Mouse (Mus musculus) CH12.LX (cell line): ENCODE data around the gene Nlrp6. TPM values are rescaled to one million over a fixed set of nuclear protein-coding genes. Genes with fewer than 3 reads are reported as not detected.
A peak's percentile ranks its signal among the peaks of the same experiment; 100 is the strongest.

ENCODE experiments used
- DNase-seq: peaks from one replicate; pipeline ENCODE4 v3.0.0-alpha.2; 2013; ENCODE audit errors: extremely low read depth
- H3K27ac ChIP-seq: 2 replicates; pipeline ENCODE4 v1.5.1; 2012; ENCODE audit warnings: low read depth, mild to moderate bottlenecking, control low read depth, moderate library complexity; ENCODE audit not compliant: insufficient read depth
- H3K27me3 ChIP-seq: replicated peaks from 2 replicates; pipeline ENCODE3; 2012; ENCODE audit warnings: inconsistent platforms
- H3K36me3 ChIP-seq, 2 experiments: replicated peaks in 1 of 2; 2 replicates each; pipeline versions ENCODE3 to v1.6.1; 2012; ENCODE audit warnings: inconsistent platforms in 1 of 2, low read length in 1 of 2, mild to moderate bottlenecking in 1 of 2, mixed read lengths in 1 of 2, moderate library complexity in 1 of 2; ENCODE audit not compliant: control insufficient read depth in 1 of 2, insufficient read depth in 1 of 2
- H3K4me1 ChIP-seq, 2 experiments: 2 replicates each; pipeline ENCODE4 v1.6.1; 2012; ENCODE audit warnings: inconsistent platforms in 1 of 2, moderate library complexity in 1 of 2; ENCODE audit not compliant: insufficient read depth in 2 of 2, control insufficient read depth in 1 of 2
- H3K4me2 ChIP-seq: 2 replicates; pipeline ENCODE4 v1.6.1; 2012; ENCODE audit warnings: low read depth, mild to moderate bottlenecking, control low read depth; ENCODE audit not compliant: poor library complexity, insufficient read depth, severe bottlenecking
- H3K4me3 ChIP-seq, 3 experiments: fragments of 150-350 bp in 1 of 3; sonication (generic) in 1 of 3; replicated peaks in 1 of 3; 2 replicates each; pipeline versions ENCODE3 to v1.5.1; 2011 to 2012; ENCODE audit warnings: low read depth in 2 of 3, low read length in 2 of 3, mild to moderate bottlenecking in 2 of 3, moderate library complexity in 2 of 3, control low read depth in 1 of 3, improper control_type of control experiment in 1 of 3, inconsistent platforms in 1 of 3, mixed read lengths in 1 of 3; ENCODE audit not compliant: poor library complexity in 1 of 3
- H3K79me2 ChIP-seq: replicated peaks from 2 replicates; pipeline ENCODE4 v1.6.1; 2012; ENCODE audit warnings: mild to moderate bottlenecking, moderate library complexity; ENCODE audit not compliant: control insufficient read depth, poor library complexity, insufficient read depth, severe bottlenecking; ENCODE audit errors: extremely low read depth
- H3K9ac ChIP-seq: 2 replicates; pipeline ENCODE4 v1.6.1; 2012; ENCODE audit warnings: low read depth, mild to moderate bottlenecking, control low read depth, moderate library complexity; ENCODE audit not compliant: insufficient read depth
- H3K9me3 ChIP-seq: replicated peaks from 2 replicates; pipeline ENCODE3; 2012; ENCODE audit warnings: low read length, inconsistent platforms, mixed read lengths
- CHD1 ChIP-seq: IDR thresholded peaks from 2 replicates; pipeline ENCODE4 v1.6.1; 2012; ENCODE audit warnings: low read depth, low read length, improper control_type of control experiment, inconsistent platforms
- CHD2 ChIP-seq: IDR thresholded peaks from 2 replicates; pipeline ENCODE4 v1.6.1; 2011; ENCODE audit warnings: low read length, improper control_type of control experiment
- CTCF ChIP-seq, 2 experiments: IDR thresholded peaks in 1 of 2; conservative IDR thresholded peaks in 1 of 2; 2 replicates each; pipeline ENCODE4 v1.5.1; 2011 to 2012; ENCODE audit warnings: low read depth in 2 of 2, low read length in 2 of 2, improper control_type of control experiment in 1 of 2, inconsistent platforms in 1 of 2, mild to moderate bottlenecking in 1 of 2, moderate library complexity in 1 of 2
- E2F4 ChIP-seq: IDR thresholded peaks from 2 replicates; pipeline ENCODE4 v1.6.1; 2011; ENCODE audit warnings: low read depth, low read length, improper control_type of control experiment; ENCODE audit not compliant: insufficient replicate concordance
- ETS1 ChIP-seq: conservative IDR thresholded peaks from 2 replicates; pipeline ENCODE4 v1.6.1; 2012; ENCODE audit warnings: low read depth, mild to moderate bottlenecking, inconsistent platforms, low read length, improper control_type of control experiment, moderate library complexity
- GABPA ChIP-seq: IDR thresholded peaks from 2 replicates; pipeline ENCODE4 v1.6.1; 2012; ENCODE audit warnings: low read depth, low read length, improper control_type of control experiment, inconsistent platforms; ENCODE audit not compliant: insufficient replicate concordance
- IRF4 ChIP-seq: IDR thresholded peaks from 2 replicates; pipeline ENCODE4 v1.6.1; 2014; ENCODE audit warnings: low read depth, mild to moderate bottlenecking, inconsistent platforms, low read length, improper control_type of control experiment
- JUN ChIP-seq: IDR thresholded peaks from 2 replicates; pipeline ENCODE4 v1.6.1; 2011; ENCODE audit warnings: low read depth, mild to moderate bottlenecking, low read length, improper control_type of control experiment, moderate library complexity; ENCODE audit not compliant: insufficient read depth
- JUND ChIP-seq: conservative IDR thresholded peaks from 2 replicates; pipeline ENCODE4 v1.6.1; 2011; ENCODE audit warnings: low read depth, low read length, improper control_type of control experiment
- KAT2A ChIP-seq: IDR thresholded peaks from 2 replicates; pipeline ENCODE4 v1.6.1; 2012; ENCODE audit warnings: low read length, improper control_type of control experiment, inconsistent platforms; ENCODE audit not compliant: insufficient replicate concordance
- MAX ChIP-seq: IDR thresholded peaks from 2 replicates; pipeline ENCODE4 v1.6.1; 2011; ENCODE audit warnings: low read length, improper control_type of control experiment
- MAZ ChIP-seq: IDR thresholded peaks from 2 replicates; pipeline ENCODE4 v1.6.1; 2012; ENCODE audit warnings: low read depth, mild to moderate bottlenecking, inconsistent platforms, low read length, improper control_type of control experiment, moderate library complexity
- MEF2A ChIP-seq: IDR thresholded peaks from 2 replicates; pipeline ENCODE4 v1.6.1; 2014; ENCODE audit warnings: low read depth, mild to moderate bottlenecking, inconsistent platforms, low read length, improper control_type of control experiment, borderline replicate concordance
- NELFE ChIP-seq: IDR thresholded peaks from 2 replicates; pipeline ENCODE4 v1.6.1; 2011; ENCODE audit warnings: low read depth, low read length, improper control_type of control experiment
- POLR2AphosphoS2 ChIP-seq: IDR thresholded peaks from 2 replicates; pipeline ENCODE4 v1.6.1; 2011; ENCODE audit warnings: low read depth, low read length, improper control_type of control experiment
- RAD21 ChIP-seq: IDR thresholded peaks from 2 replicates; pipeline ENCODE4 v1.6.1; 2011; ENCODE audit warnings: low read depth, mild to moderate bottlenecking, low read length, improper control_type of control experiment, moderate library complexity
- RCOR1 ChIP-seq: conservative IDR thresholded peaks from 2 replicates; pipeline ENCODE4 v1.6.1; 2012; ENCODE audit warnings: low read depth, mild to moderate bottlenecking, inconsistent platforms, low read length, improper control_type of control experiment
- SMC3 ChIP-seq: IDR thresholded peaks from 2 replicates; pipeline ENCODE4 v1.6.1; 2011; ENCODE audit warnings: low read depth, low read length, improper control_type of control experiment
- TCF12 ChIP-seq: IDR thresholded peaks from 2 replicates; pipeline ENCODE4 v1.6.1; 2014; ENCODE audit warnings: low read depth, mild to moderate bottlenecking, inconsistent platforms, low read length, improper control_type of control experiment
- ZC3H11A ChIP-seq: IDR thresholded peaks from 2 replicates; pipeline ENCODE4 v1.6.1; 2012; ENCODE audit warnings: low read depth, mild to moderate bottlenecking, inconsistent platforms, low read length, improper control_type of control experiment
- ZKSCAN1 ChIP-seq: IDR thresholded peaks from 2 replicates; pipeline ENCODE4 v1.6.1; 2012; ENCODE audit warnings: low read depth, inconsistent platforms, low read length, improper control_type of control experiment, borderline replicate concordance
- ZNF384 ChIP-seq: IDR thresholded peaks from 2 replicates; pipeline ENCODE4 v1.6.1; 2012; ENCODE audit warnings: low read depth, low read length, improper control_type of control experiment, inconsistent platforms
- dilution Hi-C: fragments of 300-500 bp; cut with MboI; formaldehyde crosslinking; loops from 2 replicates; pipeline ENCODE4 v1.14.3; 2020; ENCODE audit warnings: low sequenced_read_pairs; ENCODE audit not compliant: extremely low pct_unique_long_range_greater_than_20kb, extremely low pct_ligation_motif_present
- in situ Hi-C: fragments of 300-500 bp; cut with MboI; formaldehyde crosslinking; loops from 3 replicates; pipeline ENCODE4 v1.14.3; 2019; ENCODE audit warnings: low sequenced_read_pairs, low pct_ligation_motif_present, low pct_unique_long_range_greater_than_20kb, mixed read lengths
- polyA plus RNA-seq: library from polyadenylated mRNA; unstranded; fragments of >175 nt; gene quantifications from 2 replicates; pipeline ENCODE4 v1.2.1, GENCODE M21; 2012; ENCODE audit warnings: low read depth; ENCODE audit not compliant: insufficient read length
- total RNA-seq, 2 experiments: library from RNA; depleted of rRNA; stranded (reverse); fragments of 300-350 nt in 1 of 2; fragments of >200 nt in 1 of 2; gene quantifications; 2 replicates each; pipeline ENCODE4 v1.2.3; 2012 to 2014

The Nlrp6 gene
- total and polyA plus RNA-seq, 3 experiments = 0.14 to 0.21 TPM; not detected in 1

DNA sequence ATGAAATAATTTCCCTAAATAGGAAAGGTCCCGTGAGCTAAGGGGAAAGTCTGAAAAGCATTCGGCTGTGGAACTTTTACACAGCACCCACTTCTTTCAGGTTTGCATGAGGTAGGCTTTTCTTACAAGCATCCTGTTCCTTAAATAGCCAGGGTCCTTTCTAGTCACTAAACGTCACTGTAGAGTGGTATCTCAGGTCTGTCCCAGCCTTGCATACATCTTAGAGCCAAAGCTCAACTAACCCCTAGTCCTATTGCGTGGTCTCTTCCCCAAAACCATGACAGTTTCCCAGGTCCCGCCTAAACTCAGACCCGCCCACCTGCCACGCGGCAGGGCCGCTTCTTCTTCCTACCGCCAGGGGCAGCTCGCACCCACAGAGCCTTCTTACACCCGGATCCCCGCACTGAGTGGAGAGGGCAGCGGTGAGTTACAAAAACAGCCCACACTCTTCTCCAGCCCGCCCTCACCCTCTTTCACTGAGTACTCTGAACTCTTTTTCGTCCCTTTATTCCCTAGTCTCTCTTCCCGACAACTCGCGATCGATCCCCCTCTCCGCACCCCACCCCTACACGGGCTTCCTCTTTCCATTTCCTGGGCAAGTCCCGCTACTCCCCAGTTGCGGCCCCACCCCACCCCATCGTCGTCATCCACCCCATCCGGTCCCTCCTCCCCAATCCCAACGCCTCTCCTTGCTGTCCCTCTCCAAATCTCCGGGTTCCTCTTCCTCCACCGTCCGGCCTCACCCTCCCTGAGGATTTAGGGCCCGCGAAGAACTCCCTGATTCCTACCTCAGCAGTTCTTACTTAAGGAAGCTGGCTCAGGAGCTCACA, 20.7 kb downstream of the Nlrp6 start, which contains the start of gene Pgghg (continued):
- peak; percentile 63; the same call in 1 of the 2 replicates for TF ChIP-seq NELFE
- TF ChIP-seq ZC3H11A = no peak
- TF ChIP-seq RCOR1 = peak; percentile 71
- no peak; the same call in 1 of the 2 replicates for TF ChIP-seq SMC3
- peak; percentile 90 for TF ChIP-seq MAX
- 0 out of 2 replicates have a peak, but pooled peaks have one; percentile 26 for TF ChIP-seq KAT2A
- TF ChIP-seq ZNF384 = 0 out of 2 replicates have a peak, but pooled peaks have one; percentile 24
- TF ChIP-seq MEF2A = peak; percentile 94
- TF ChIP-seq GABPA = no peak
- TF ChIP-seq, all 38 proteins: peak for 26

DNA sequence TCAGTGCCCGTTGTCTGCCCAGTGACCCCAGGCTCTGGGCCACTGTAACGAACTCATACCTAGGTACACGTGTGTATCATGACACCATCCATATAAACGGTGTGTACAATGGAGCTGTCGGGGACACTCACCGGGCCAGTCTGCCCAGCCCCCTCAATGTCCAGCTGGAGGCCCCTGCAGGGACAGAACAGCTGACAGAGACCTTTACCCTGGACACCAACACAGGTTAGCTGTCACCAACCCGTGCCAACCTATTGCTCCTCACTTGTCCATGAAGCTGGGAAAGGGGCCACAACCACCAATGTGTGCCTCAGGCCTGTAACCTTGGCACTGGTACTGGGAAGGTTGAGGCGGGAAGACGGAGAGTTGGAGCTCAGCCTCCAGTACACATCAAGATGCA, 21.6 kb downstream of the Nlrp6 start:
- dilution Hi-C loops (no loop called here), in situ Hi-C loops (no loop called here)

More for the DNA sequence above, 21.6 kb downstream of the Nlrp6 start:
- Histone ChIP-seq H3K4me2 (peak overlapping the region; percentile 33; the same call in 1 of the 2 replicates), H3K4me1 (peaks cover 22 to 54% of the 10 kb centered on the region in 2 experiments), H3K9ac (no peak overlapping the region), H3K4me3 (peak overlapping the region in 2 of 3 experiments; percentile 19 to 47), H3K79me2 (no peaks in the 10 kb centered on the region), H3K36me3 (peaks cover 8 to 29% of the 10 kb centered on the region in 2 experiments), H3K9me3 (no peaks in the 10 kb centered on the region), H3K27me3 (no peaks in the 10 kb centered on the region), H3K27ac (peak overlapping the region; percentile 81)
- DNase-seq = no peak
- TF ChIP-seq ZC3H11A (no peak), RCOR1 (no peak), JUND (no peak), ETS1 (no peak), TCF12 (no peak), NELFE (no peak), GABPA (no peak), IRF4 (no peak), CHD1 (no peak), RAD21 (no peak), ZNF384 (no peak), CHD2 (no peak), MEF2A (no peak), MAZ (no peak), POLR2AphosphoS2 (no peak), ZKSCAN1 (no peak), CTCF (conservative IDR thresholded peaks at IDR 0.05 in 1 of 2, IDR thresholded peaks at IDR 0.05 in 1 of 2; ENCODE audit: low read depth in 2 of 2, low read length in 2 of 2) (no peak), JUN (no peak), E2F4 (no peak)
